Mouse (Mus musculus): Measurements from ENCODE around the gene 4930467E23Rik.
"Not testable (repeated sequence)": the region's sequence is repeated elsewhere in the genome, so short reads cannot be mapped to it uniquely, and the experiment has no call there.

GRCm38 (mm10) chr8:19792696-19793095 is 63.3 kb downstream of the 4930467E23Rik start:
- TF ChIP-seq CTCF (IDR thresholded peaks at IDR 0.05); EP300 (IDR thresholded peaks at IDR 0.05; ENCODE audit: insufficient read depth, low read depth, low read length); POLR2A (IDR thresholded peaks at IDR 0.05; ENCODE audit: insufficient read depth, low read depth, low read length): not testable (repeated sequence)

Data from heart, adult 2 months (tissue).